Mouse (Mus musculus): ENCODE data around the gene Cdh19.

Cdh19 gene

DNA sequence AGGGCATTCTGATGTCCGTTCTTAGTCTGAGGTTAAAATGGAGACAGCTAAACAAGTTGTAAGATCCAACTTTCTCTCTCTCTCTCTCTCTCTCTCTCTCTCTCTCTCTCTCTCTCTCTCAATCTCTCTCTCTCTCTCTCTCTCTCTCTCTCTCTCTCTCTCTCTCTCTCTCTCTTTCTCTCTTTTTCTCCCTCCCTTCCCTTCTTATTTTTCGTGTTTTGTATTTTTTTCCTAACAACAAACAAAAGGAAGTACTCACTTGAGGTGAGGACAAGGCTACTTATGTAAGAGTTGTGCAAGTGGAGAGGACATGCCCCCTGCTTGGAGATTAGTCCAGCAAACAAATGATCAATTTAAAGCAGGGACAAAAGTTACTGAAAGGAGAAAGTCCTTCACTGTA, at the start of gene Cdh19:
Cdh19 (minus strand) TSS at position 101 of the 400 bp plus-strand sequence.
- DNase-seq, result no peak

DNA sequence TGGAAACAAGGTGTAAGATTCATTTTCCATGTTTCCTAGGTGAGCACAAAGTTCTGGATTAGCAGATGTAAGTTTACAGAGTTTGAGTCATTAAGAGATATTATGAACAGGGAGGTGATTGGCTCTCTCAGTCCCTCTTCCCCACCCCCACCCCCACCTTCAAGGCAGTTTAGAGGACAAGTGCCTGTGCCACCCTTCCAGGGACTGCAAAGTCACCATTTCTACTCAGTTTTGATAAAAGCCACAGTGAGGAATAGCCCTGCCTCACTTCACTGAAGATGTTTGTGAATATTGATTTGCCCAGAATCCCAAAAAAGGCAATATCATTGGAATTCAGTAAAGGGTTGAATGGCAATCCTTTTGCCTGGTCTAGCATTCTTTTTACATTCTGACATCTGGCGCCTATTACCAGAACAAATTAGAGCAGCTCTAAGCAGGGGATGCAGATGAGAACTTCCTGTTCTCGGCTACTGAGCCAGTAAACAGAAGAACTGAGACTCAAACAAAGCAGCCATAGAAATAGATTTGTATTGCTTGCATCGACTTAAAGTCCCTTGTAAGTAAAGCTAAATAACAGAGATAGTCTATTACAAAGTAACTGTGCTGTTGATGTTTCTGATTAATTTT, 43.2 kb upstream of the Cdh19 start:
- DNase-seq, result no peak

DNA sequence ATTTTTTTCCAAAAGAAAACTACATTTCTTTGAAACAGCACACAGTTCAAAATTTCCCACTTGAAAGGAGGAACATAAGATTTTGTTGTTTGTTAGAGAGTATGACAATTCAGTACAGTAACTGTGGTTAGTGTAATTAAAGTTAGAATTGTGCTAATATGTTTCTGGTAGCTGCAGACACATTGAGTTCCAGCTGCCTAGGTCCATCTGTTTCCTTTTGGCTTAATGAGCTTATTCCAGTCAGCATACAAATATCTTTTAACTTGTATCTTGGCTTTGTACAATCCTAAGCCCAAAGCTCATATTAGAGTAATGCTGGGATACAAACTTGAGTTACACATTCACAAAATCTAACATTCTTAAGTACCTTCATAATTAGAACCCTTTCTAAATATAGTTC, 40.3 kb upstream of the Cdh19 start:
- DNase-seq, result no peak

DNA sequence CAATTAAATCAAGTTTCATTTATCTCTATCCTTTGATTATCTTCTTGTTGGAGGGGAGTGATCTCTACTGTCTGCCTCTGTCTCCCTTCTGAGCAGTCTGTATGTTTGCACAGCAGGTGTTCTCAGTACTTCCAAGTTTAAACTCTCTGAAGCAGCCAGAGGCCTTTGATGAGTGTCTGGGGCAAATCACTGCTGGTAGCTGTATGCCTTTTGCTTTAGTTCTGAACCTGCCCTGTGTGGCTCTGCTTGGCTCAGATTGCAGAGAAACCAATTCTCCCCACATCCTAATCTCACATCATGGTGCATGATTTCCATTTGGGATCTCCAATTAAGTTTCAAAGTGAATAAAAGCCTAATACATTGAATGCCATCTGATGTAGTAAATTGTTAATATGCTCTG, 12.4 kb upstream of the Cdh19 start:
- no peak for DNase-seq

DNA sequence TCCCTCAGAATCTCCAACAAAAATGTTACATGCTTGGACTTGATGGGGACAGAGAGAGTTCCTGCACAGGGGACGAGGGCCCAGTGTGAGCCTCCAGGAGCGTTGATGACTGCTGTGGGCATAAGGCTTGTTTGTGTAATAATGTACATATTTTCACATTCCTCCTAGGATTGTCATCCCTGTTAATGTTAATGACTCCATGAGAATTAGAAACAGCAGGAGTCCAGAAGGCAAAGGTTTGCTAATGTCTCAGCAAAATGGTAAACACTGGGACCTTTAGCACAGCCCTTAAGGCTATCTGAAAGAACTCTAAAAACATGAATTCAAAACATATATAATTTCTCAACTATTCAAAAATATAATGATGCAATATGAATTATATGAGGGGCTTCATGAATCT, 8.2 kb downstream of the Cdh19 start:
- no peak for DNase-seq

DNA sequence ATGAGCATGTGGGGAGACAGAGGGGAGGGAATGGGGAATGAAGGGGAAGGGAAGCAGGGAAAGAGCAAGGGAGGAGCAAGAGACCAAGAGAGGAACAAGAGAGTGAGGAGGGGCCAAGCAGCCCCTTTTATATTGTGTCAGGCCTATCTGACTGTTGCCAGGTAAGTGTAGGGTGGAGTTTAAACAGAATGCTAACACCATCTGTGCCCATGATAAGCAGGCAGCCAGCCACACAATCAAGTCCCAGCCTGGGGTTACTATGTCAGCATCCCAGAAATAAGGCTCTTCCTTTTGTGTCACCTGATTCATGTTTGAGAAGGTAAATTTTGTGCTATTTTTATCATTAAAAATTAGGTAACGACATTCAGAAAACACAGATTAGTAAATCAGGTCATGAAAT, 67.6 kb downstream of the Cdh19 start:
- DNase-seq, result no peak

DNA sequence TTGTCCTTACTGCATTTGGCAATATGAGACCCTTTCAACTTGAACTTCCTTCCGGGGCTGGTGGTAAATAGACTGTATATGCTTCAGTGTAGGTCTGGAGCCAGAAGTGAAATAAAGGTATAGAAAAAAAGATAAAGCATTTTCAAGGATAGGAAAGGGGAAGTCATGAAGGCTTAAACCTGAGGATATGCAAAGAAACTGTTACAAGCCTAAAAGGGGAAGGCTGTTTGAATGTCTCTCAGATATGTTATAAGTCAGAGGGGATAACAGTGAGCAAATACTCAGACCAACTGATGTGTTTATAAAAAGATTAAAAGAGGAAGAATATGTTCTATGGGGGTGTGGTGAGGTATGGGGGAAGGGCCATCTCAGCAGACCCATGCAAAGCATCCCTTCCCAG, 68.2 kb downstream of the Cdh19 start:
- DNase-seq, result no peak

DNA sequence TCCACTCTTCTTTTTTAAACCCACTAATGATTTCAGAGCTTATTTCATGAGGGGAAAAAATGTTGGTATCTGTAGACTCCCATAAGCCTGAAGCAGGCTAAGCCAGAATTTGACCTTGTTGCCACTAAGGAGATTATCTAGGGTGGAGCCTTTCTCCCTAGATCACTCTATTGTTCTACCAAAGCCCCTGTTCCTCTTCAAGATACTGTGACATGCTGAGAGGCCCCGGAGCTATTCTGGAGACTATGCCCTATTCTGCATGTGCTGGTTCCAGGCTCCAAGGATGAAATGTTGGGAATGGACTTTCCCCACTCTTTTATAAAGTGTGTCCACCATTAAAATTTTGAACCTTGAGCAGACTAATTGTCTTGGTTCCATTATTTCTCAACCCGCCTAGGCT, 73.1 kb downstream of the Cdh19 start:
- no peak for DNase-seq
